Mouse (Mus musculus): ENCODE results near the gene Zzef1. TPM values are rescaled to one million over a fixed set of nuclear protein-coding genes. Genes with fewer than 3 reads are reported as not detected.

The Zzef1 gene
- polyA plus RNA-seq, 1 experiment, result 6.8 TPM

GRCm38 (mm10) chr11:72940208-72941143, 144.4 kb downstream of the Zzef1 start:
- Histone ChIP-seq H3K36me3 (ENCODE audit: control insufficient read depth, insufficient read depth, low read length, poor library complexity, severe bottlenecking) (no peaks in the 10 kb centered on the region), H3K4me3 (ENCODE audit: low read depth, low read length) (peak overlapping the region; percentile 25; the same call in 1 of the 2 replicates), H3K9ac (ENCODE audit: low read depth, poor library complexity, severe bottlenecking) (no peak overlapping the region; the same call in 1 of the 2 replicates), H3K4me1 (ENCODE audit: control insufficient read depth, insufficient read depth, low read length) (no peaks in the 10 kb centered on the region), H3K27ac (ENCODE audit: insufficient read depth, low read length) (peak overlapping the region; percentile 45), H3K27me3 (ENCODE audit: control insufficient read depth, insufficient read depth, low read length, poor library complexity, severe bottlenecking) (no peaks in the 10 kb centered on the region), H3K9me3 (replicated peaks; ENCODE audit: control insufficient read depth, insufficient read depth, low read length, poor library complexity, severe bottlenecking) (no peaks in the 10 kb centered on the region)
- TF ChIP-seq EP300 (IDR thresholded peaks at IDR 0.05; ENCODE audit: insufficient read depth, low read depth, low read length), result no peak
- peak; percentile 33 for TF ChIP-seq CTCF (IDR thresholded peaks at IDR 0.05; ENCODE audit: low read depth, low read length)
- TF ChIP-seq POLR2A (IDR thresholded peaks at IDR 0.05; ENCODE audit: insufficient read depth, low read length), result no peak

GRCm38 (mm10) chr11:72944996-72945793, 149.2 kb downstream of the Zzef1 start:
- Histone ChIP-seq H3K27ac (ENCODE audit: insufficient read depth, low read length) (no peak overlapping the region), H3K36me3 (ENCODE audit: control insufficient read depth, insufficient read depth, low read length, poor library complexity, severe bottlenecking) (no peaks in the 10 kb centered on the region), H3K4me1 (ENCODE audit: control insufficient read depth, insufficient read depth, low read length) (no peaks in the 10 kb centered on the region), H3K4me3 (ENCODE audit: low read depth, low read length) (no peak overlapping the region), H3K27me3 (ENCODE audit: control insufficient read depth, insufficient read depth, low read length, poor library complexity, severe bottlenecking) (no peaks in the 10 kb centered on the region), H3K9ac (ENCODE audit: low read depth, poor library complexity, severe bottlenecking) (no peak overlapping the region), H3K9me3 (replicated peaks; ENCODE audit: control insufficient read depth, insufficient read depth, low read length, poor library complexity, severe bottlenecking) (no peaks in the 10 kb centered on the region)
- TF ChIP-seq POLR2A (IDR thresholded peaks at IDR 0.05; ENCODE audit: insufficient read depth, low read length), result no peak
- no peak for TF ChIP-seq CTCF (IDR thresholded peaks at IDR 0.05; ENCODE audit: low read depth, low read length)
- TF ChIP-seq EP300 (IDR thresholded peaks at IDR 0.05; ENCODE audit: insufficient read depth, low read depth, low read length), result no peak

DNA sequence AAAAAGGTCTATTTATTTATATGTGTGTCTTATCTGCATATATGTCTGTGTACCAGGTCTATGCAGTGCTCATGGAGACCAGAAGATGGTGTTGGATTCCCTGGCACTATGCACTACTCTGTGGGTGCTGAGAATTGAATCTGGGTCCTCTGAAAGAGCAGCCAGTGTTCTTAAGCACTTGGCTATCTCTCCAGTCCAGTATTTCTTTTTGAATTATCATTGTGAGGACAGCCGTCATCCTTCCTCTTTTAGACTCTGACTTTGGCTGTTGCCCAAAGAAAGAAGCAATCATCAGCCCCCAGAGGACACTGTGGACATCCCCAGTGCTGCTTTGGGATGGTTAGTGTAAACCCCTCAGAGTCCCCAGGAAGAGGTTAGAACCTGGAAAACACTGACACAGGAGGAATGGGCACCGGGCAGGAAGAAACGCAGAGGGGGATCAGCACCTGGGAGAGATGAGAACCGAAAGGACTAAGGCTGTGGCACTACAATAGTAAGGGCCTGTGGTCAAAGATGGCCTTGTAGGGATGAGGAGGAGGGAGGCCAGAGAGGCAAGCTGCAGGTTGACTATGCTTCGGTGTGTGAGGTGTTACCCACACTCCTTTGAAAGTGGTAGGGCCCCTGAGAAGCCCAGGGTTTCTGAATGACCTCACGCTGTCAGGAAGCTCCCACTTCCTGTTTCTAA, 150.0 kb downstream of the Zzef1 start:
- Histone ChIP-seq H3K36me3 (ENCODE audit: control insufficient read depth, insufficient read depth, low read length, poor library complexity, severe bottlenecking) (no peaks in the 10 kb centered on the region), H3K4me3 (ENCODE audit: low read depth, low read length) (no peak overlapping the region), H3K27ac (ENCODE audit: insufficient read depth, low read length) (no peak overlapping the region), H3K27me3 (ENCODE audit: control insufficient read depth, insufficient read depth, low read length, poor library complexity, severe bottlenecking) (no peaks in the 10 kb centered on the region), H3K4me1 (ENCODE audit: control insufficient read depth, insufficient read depth, low read length) (peaks cover under 1% of the 10 kb centered on the region), H3K9me3 (replicated peaks; ENCODE audit: control insufficient read depth, insufficient read depth, low read length, poor library complexity, severe bottlenecking) (no peaks in the 10 kb centered on the region), H3K9ac (ENCODE audit: low read depth, poor library complexity, severe bottlenecking) (no peak overlapping the region)
- no peak for TF ChIP-seq CTCF (IDR thresholded peaks at IDR 0.05; ENCODE audit: low read depth, low read length)
- no peak for TF ChIP-seq POLR2A (IDR thresholded peaks at IDR 0.05; ENCODE audit: insufficient read depth, low read length)
- TF ChIP-seq EP300 (IDR thresholded peaks at IDR 0.05; ENCODE audit: insufficient read depth, low read depth, low read length), result no peak

- Histone ChIP-seq H3K9ac (ENCODE audit: low read depth, poor library complexity, severe bottlenecking) (no peak overlapping the region), H3K27ac (ENCODE audit: insufficient read depth, low read length) (no peak overlapping the region), H3K27me3 (ENCODE audit: control insufficient read depth, insufficient read depth, low read length, poor library complexity, severe bottlenecking) (no peaks in the 10 kb centered on the region), H3K36me3 (ENCODE audit: control insufficient read depth, insufficient read depth, low read length, poor library complexity, severe bottlenecking) (no peaks in the 10 kb centered on the region), H3K9me3 (replicated peaks; ENCODE audit: control insufficient read depth, insufficient read depth, low read length, poor library complexity, severe bottlenecking) (no peaks in the 10 kb centered on the region), H3K4me3 (ENCODE audit: low read depth, low read length) (no peak overlapping the region), H3K4me1 (ENCODE audit: control insufficient read depth, insufficient read depth, low read length) (peaks cover 4% of the 10 kb centered on the region)
- TF ChIP-seq POLR2A (IDR thresholded peaks at IDR 0.05; ENCODE audit: insufficient read depth, low read length) (no peak), EP300 (IDR thresholded peaks at IDR 0.05; ENCODE audit: insufficient read depth, low read depth, low read length) (no peak), CTCF (IDR thresholded peaks at IDR 0.05; ENCODE audit: low read depth, low read length) (no peak)
Observed at GRCm38 (mm10) chr11:72946560-72947119, 150.6 kb downstream of the Zzef1 start.

DNA sequence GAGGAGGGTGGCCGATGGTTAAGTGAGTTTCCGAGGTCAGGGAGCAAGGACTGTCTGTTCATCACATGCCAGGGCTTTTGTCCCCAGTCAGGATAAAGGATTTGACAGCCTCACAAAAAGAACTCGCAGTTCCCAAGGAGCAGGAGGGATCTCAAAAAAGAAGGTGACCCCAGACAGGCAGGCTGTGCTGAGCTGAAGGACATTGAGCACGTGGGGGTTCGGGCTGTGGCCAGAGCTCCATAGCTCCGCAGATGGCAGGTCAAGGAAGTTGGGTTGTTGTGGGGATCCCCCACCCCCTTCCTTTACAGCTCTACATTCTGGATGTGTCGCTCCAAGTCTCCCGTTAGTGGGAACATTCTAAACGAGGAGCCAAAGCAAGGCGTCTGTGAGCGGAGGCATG, 151.8 kb downstream of the Zzef1 start:
- H3K27ac ChIP-seq (ENCODE audit: insufficient read depth, low read length), result no peak overlapping the region
- H3K4me1 ChIP-seq (ENCODE audit: control insufficient read depth, insufficient read depth, low read length), result peaks cover 8% of the 10 kb centered on the region

More for the DNA sequence above, 151.8 kb downstream of the Zzef1 start:
- H3K4me3 ChIP-seq (ENCODE audit: low read depth, low read length), result no peak overlapping the region
- no peaks in the 10 kb centered on the region for H3K36me3 ChIP-seq (ENCODE audit: control insufficient read depth, insufficient read depth, low read length, poor library complexity, severe bottlenecking)
- H3K9ac ChIP-seq (ENCODE audit: low read depth, poor library complexity, severe bottlenecking), result no peak overlapping the region
- no peak for TF ChIP-seq EP300 (IDR thresholded peaks at IDR 0.05; ENCODE audit: insufficient read depth, low read depth, low read length)
- TF ChIP-seq POLR2A (IDR thresholded peaks at IDR 0.05; ENCODE audit: insufficient read depth, low read length), result no peak
- no peak for TF ChIP-seq CTCF (IDR thresholded peaks at IDR 0.05; ENCODE audit: low read depth, low read length)
- no peaks in the 10 kb centered on the region for H3K9me3 ChIP-seq (replicated peaks; ENCODE audit: control insufficient read depth, insufficient read depth, low read length, poor library complexity, severe bottlenecking)
- H3K27me3 ChIP-seq (ENCODE audit: control insufficient read depth, insufficient read depth, low read length, poor library complexity, severe bottlenecking), result no peaks in the 10 kb centered on the region
